Mouse (Mus musculus) megakaryocyte-erythroid progenitor cell, adult 5-6 weeks (primary cell): ENCODE results near the gene Zfp688. TPM values are rescaled to one million over a fixed set of nuclear protein-coding genes. Genes with fewer than 3 reads are reported as not detected.
"Not testable (repeated sequence)": the region's sequence is repeated elsewhere in the genome, so short reads cannot be mapped to it uniquely, and the experiment has no call there.

Experiments used
- ATAC-seq: replicated peaks from 2 replicates; pipeline ENCODE4 v1.8.0; 2016; ENCODE audit warnings: mild to moderate bottlenecking, inconsistent platforms; ENCODE audit not compliant: severe bottlenecking, poor library complexity, low FRiP score, low TSS enrichment
- total RNA-seq, 2 experiments: library from RNA; stranded (forward) in 1 of 2; stranded (reverse) in 1 of 2; fragments of 200-1000, 215-1000 nt in 1 of 2; fragments of >200 nt in 1 of 2; fragmentation: Nextera tagmentation in 1 of 2; gene quantifications; 2 replicates each; pipeline ENCODE4 v1.2.3; 2014 to 2017

The Zfp688 gene
- 6.9 and 14.9 TPM in 2 replicates for total RNA-seq (2014; fragmentation: Nextera tagmentation)
- total RNA-seq (2017) = 6.8 and 11.2 TPM in 2 replicates

GRCm38 (mm10) chr7:127421388-127422191 is at the start of gene Zfp688:
Gene Zfp688, minus strand, starts transcription at chr7:127422068.
- ATAC-seq = peak; percentile 95

- peak; percentile 18; the same call in 1 of the 2 replicates for ATAC-seq
Measured at GRCm38 (mm10) chr7:127471646-127472010, 49.8 kb upstream of the Zfp688 start.

- peak; percentile 85 for ATAC-seq
Measured at GRCm38 (mm10) chr7:127470743-127471645, 49.1 kb upstream of the Zfp688 start.

- 0 out of 2 replicates have a peak, but pooled peaks have one; percentile 27 for ATAC-seq
Measured at GRCm38 (mm10) chr7:127470011-127470715, 48.3 kb upstream of the Zfp688 start.

- ATAC-seq = no peak
Measured at GRCm38 (mm10) chr7:127466606-127467005, 44.7 kb upstream of the Zfp688 start.

- peak; percentile 71 for ATAC-seq
Measured at GRCm38 (mm10) chr7:127465670-127466069, 43.8 kb upstream of the Zfp688 start.

- no peak for ATAC-seq
Measured at GRCm38 (mm10) chr7:127465191-127465590, 43.3 kb upstream of the Zfp688 start.

GRCm38 (mm10) chr7:127459311-127459710 is 37.4 kb upstream of the Zfp688 start, which contains the start of gene Prr14:
Gene Prr14, plus strand, starts transcription at chr7:127459611.
- not testable (repeated sequence) for ATAC-seq

- ATAC-seq = not testable (repeated sequence)
Measured at GRCm38 (mm10) chr7:127458371-127459122, 36.7 kb upstream of the Zfp688 start.

GRCm38 (mm10) chr7:127454905-127455304 is 33.0 kb upstream of the Zfp688 start:
- no peak for ATAC-seq

- ATAC-seq = no peak
Measured at GRCm38 (mm10) chr7:127453056-127453455, 31.2 kb upstream of the Zfp688 start.

- ATAC-seq = no peak
Measured at GRCm38 (mm10) chr7:127449966-127450365, 28.1 kb upstream of the Zfp688 start.

GRCm38 (mm10) chr7:127448521-127449300 is 26.8 kb upstream of the Zfp688 start, which contains the start of gene Zfp689:
Gene Zfp689, minus strand, starts transcription at chr7:127449158.
- peak; percentile 90 for ATAC-seq

- no peak for ATAC-seq
Measured at GRCm38 (mm10) chr7:127443976-127444375, 22.1 kb upstream of the Zfp688 start.

GRCm38 (mm10) chr7:127437724-127438123 is 15.9 kb upstream of the Zfp688 start:
- ATAC-seq = no peak

- no peak for ATAC-seq
Measured at GRCm38 (mm10) chr7:127435206-127435605, 13.3 kb upstream of the Zfp688 start.

GRCm38 (mm10) chr7:127426354-127426753 is 4.5 kb upstream of the Zfp688 start:
- ATAC-seq = no peak

- ATAC-seq = no peak
Measured at GRCm38 (mm10) chr7:127425911-127426310, 4.0 kb upstream of the Zfp688 start.
